Mouse (Mus musculus) layer of hippocampus, adult 11-12 months (tissue): ENCODE data around the gene Tm9sf4.

Source experiments
- DNase-seq: peaks from one replicate; pipeline ENCODE4 v3.0.0; 2022; ENCODE audit warnings: low spot score

The Tm9sf4 gene

DNA sequence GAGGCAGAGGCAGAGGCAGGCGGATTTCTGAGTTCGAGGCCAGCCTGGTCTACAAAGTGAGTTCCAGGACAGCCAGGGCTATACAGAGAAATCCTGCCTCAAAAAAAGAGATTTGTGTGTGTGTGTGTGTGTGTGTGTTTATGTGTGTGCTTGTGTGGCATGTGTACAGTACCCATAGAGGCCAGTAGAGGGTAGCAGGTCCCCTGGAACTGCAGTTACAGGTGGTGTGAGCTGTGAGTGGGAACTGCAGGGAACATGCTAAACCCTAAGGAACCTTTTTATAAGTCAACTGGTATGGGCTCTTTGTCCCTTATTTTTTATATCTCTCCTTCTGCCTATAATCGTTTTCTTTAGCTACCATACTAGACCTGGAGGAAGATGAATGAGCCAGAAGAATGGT lies 3.8 kb upstream of the Tm9sf4 start:
- no peak for DNase-seq

DNA sequence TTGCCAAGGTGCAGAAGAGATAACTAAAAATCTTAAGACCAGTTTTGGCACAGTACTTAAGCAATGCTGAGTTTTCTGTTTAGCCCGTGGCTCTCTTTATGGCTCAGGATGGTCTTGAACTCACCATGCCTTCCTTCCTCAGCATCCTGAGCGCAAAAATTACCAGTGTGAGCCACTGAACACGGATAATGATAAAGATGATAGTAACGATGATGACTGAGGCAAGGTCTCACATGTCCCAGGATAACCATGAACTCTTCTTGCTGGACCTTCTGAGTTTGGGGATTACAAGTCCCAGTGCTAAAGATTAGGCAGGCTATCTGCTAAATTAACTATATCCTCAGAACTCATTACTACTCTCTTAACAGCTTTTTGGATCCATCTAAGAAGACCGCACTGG lies 970 bp upstream of the Tm9sf4 start:
- no peak for DNase-seq

DNA sequence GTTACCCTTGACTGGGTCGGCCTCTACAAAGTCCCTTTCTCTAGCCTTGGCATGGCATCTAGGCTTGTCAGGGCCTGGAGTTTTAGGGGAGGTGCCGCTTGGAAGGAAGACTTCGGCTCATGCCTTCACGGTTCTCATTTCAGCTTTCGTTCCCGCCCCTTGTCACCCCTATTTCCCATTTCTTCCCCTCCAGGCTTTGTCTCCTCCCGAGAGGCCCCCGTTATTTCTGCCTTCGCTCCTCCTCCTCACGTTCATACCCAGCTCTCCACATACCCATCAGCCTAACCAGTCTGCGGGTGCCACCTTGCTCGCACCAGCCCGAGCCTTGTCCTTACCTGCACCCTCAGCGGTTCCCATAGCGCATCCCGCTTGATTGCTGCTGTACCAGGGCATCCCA lies 579 bp downstream of the Tm9sf4 start:
- DNase-seq: no peak

DNA sequence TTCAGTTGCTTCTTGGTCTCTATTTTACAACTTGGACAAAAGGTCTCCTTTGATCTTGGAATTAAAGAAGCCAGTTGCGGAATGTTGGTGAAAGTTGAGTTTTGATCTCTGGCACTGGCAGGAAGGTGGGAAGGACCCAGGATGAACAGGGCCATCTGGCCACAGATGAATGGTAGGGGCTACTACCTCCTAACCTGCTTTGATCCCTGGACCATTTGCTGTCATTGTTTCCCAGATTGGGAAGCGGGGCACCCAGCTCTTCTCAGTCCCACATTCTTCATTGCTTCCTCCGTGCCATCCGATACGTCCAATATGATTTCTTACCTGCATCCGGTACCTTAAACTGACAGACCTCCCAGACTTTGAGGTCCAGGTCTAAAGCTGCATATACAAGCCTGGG lies 6.0 kb downstream of the Tm9sf4 start:
- DNase-seq: no peak

DNA sequence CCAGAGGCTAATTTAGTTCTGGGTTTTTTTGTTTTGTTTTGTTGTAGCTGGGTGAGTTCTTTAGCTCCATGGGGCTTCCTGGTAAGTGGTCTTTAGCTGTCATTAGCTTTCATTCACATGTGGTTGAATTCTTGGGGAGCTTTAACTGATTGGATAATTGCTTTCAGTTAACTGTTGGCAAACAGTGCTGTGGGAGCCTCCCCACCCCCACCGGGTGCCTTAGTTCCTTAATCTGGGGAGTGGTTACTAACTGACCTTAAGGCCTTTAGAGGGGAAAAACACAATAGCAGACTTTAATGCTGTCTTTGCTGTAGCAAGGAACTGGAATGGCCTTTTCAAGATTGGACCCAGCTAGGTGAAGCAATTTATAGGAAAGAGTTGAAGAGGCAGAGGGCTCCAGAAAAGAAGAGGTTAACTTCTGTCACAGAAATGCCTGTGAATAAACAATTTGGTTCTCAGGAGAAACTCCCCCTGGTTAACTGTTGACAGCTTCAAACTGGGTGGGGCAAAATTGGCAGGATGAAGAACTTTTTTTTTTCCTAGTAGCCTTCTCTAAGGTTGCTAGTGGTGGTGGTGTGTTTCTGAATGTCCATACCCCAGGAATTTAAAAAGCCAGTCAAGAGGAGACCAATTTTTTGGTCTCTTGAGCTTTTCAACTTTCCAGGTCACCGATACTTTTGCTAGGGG lies 7.2 kb downstream of the Tm9sf4 start:
- DNase-seq: peak; percentile 12

DNA sequence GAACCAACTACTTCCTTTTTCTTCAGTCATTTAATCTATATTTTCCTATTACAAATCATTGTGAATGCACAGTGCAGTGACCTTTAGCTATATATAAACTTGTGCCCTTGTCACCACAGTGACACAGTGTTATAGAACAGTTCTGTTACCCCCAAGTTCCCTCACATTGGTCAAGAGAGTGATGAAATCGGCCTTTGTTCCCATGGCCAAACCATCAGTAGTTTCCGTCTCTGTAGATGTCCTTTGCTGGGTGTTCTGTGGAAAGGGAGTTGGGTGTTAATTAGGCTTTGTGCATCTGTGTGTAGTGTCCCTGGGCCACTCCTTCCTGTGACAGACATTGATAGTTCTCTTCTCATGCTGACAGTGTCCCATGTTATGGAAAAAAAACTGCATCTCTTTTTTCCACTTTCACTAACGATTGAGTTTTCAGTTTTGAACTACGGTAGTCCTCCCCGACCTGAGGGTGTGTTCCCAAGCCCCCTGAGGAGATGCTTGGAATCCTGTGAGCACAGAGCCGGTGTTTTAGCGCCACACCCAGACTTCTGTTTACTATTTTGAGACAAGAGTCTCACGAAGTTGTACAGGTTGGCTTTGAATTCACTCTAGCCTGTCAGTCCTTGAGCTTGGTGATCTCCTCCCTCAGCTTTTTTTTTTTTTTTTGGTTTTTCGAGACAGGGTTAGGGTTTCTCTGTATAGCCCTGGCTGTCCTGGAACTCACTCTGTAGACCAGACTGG lies 9.6 kb downstream of the Tm9sf4 start:
- no peak for DNase-seq

DNA sequence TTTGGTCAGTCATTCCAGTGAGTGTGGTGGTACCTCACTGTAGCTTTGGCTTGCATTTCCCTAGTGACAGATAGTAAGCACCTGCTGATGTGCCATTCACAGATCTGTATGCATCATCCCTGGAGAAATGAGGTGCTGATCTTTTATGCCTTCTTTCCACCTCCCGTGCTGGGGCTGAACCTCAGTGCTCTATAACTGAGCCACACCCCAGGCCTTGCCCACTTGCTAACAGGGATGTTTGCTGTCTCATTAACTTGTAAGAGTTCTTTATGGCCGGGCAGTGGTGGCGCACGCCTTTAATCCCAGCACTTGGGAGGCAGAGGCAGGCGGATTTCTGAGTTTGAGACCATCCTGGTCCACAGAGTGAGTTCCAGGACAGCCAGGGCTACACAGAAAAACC lies 10.9 kb downstream of the Tm9sf4 start:
- no peak for DNase-seq

DNA sequence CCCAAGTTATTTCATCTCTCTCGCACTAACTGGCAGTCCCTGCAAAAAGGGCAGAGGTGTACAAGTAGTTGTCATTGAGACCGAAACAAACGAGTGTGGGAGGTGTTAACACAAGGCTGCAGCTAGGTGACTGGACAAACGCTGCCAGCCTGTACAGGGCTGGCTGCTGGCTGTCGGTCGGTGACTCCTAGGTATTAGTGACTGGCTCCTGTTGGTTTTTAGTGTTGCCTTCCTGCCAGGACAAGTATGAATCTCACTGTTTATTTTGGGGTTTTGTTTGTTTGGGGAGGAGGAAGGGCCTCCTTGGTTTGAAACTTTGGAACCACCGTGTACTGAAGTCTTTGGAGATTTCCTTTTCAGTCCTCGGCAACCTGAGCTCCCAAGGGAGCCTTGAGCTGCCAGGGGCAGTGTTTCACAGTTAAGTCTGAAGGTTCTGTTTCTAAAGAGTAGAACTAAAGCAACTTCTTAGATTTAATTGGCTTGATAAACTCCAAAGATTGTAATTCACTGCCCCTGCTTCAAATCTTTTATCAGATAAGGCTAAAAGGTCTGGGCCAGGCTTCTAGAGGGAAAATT lies 15.0 kb downstream of the Tm9sf4 start:
- DNase-seq: no peak

DNA sequence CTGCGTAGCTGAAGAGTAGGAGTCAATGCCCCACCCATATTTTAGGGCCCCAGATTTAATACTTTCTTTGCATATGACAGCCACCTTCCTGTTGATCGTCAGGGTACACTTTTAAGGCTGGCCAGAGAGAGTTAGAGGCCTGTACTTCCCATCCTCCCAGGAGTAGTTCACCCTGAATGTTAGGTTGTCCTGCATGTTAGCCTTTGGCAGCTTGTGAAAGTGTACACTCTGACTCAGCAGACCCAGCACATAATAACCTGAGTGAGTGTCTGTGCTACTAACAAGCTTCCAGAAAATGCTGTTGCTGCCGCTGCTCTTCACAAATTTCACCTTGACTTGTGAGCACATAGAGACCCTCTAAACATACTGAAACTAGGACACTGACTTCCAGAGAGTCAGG lies 16.1 kb downstream of the Tm9sf4 start:
- DNase-seq: no peak

DNA sequence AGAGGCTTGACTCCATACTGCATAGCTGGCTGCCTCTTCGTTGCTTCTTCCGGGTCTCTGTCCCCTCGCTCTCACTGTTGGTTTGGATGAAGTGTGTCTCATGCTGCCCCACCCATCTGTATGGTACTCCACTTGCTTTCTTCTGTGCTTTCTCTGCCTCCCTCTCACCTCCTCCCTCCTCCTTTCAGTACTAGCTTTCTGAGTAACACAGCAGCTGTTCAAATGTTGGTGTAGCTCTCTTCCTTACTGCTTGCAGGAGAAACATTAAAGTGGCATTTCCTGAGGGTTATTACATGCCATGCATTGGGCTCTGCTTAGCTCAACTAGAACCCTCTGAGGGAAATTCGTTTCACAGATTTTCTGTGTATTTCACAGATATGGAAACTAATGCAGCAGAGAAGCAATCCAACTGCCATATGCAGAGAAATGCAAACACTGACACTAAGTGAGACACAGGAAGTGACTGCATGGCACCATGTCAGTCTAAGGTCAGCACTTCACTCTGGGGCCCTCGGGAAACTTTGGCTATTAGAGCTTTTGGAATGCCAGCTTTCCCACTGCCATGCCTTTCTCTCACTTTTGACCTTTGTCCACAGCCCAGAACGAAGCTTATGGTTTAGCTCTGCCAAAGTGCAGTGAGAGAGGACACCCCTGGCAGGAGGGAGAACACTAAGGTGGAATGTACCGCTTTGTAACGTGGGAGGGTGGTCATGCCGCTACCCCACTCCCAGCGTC lies 18.2 kb downstream of the Tm9sf4 start:
- DNase-seq: no peak

DNA sequence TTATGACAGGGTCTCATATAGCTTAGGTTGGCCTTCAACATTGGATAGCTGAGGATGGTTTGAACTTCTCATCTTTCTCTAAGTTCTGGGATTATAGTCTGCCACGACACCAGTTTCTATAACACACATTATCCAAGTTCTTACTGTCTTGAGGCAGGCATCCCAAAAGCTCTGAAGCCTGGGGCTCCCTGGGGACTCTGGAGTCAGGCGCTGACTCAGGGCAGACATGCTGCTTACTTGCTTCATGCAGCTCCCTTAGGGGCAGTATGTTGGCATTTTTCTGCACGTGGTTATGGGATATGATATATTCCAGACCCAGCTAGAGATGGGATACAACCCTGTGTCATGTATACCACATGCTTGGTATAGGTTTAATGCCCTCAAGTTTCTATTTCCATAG lies 18.9 kb downstream of the Tm9sf4 start:
- no peak for DNase-seq

DNA sequence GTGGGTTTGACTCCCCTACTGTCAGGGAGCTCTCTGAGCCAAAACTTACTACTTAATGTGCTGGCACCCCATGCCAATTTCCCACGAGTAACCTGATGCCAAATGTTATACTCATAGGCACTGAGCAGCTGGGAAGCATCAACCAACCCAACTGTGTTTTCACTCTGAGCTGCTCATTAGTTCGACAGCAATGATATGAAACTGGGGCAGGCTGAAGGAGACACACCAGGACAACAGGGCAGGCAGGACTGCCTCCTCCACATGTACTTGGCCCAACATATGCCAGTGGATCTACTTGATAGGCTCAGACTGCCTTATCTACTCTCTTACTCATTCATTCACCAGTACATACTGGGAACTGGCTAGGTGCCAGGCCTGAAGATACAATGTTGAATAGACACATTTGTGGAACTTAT lies 25.1 kb downstream of the Tm9sf4 start:
- DNase-seq: peak; percentile 77

DNA sequence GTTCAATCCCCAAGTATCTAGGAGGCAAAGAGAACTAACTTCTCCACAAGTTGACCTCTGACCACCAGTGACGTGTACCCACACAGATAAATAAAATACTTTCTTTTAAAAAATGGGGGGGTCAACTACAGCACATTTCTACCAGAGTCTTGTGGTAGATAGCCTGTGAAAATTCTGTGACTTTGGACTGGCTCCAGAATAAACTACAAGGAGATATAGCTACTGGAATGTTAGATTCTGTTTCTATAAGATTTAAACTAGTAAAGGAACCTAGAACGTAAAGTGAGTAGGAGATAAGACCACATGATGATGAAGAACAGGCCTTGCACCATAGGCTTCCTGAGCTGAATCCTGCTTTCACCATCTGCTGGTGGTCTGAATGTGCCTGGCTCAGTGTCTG lies 26.7 kb downstream of the Tm9sf4 start:
- DNase-seq: no peak

DNA sequence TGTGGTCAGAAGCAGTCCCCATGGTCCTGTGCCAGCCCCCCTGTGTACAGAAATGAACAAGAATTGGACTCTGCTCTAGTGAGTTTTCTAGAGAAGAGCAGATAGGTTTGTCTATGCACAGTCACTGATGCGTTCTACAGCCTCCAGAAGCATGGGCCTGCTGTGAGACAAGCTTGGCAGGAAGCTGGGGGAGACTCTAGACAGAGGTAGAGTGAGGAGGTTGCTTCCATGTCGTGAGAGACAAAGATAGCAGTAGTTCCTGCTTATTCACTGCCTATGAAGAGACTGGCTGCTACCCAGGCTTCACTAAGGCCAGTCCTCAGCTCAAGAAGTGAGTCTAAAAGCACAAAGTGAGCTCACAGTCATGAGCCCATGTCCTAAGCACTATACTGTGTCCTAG lies 30.1 kb downstream of the Tm9sf4 start:
- DNase-seq: no peak

DNA sequence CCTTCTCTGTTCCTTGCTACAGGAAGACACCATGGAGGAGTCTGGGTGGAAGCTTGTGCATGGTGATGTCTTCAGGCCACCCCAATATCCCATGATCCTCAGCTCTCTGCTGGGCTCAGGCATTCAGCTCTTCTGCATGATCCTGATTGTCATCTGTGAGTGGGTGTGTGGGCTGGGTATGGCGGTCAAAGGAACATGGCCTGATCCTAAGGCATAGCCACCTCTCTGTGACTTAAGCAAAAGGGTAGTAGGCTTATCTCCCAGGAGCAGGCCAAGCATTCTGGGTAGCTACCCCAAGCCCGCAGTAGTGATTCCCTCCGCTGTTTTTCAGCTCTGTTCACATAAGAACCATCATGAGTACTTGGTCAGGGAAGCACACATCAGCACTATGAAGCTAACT lies 33.2 kb downstream of the Tm9sf4 start:
- no peak for DNase-seq

DNA sequence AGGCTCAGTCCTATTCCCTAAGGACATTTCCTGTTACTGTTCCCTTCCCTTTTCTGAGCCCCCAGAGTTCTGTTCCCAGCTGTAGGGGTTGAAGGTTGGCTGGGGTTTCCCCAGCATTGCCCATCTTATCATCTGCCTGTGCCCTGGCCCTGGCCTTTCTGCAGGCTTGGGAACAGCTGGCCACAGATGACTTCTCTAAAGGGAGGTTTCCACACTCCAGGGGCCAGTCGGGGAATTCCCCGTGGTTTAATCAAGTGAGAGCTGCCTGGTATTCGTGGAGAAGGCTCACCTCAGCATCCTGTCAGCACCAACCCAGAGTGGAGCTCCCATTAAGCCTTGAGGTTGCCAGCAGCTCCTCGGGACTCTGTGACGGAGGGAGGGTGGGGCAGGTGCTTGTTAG lies 37.4 kb downstream of the Tm9sf4 start:
- no peak for DNase-seq

DNA sequence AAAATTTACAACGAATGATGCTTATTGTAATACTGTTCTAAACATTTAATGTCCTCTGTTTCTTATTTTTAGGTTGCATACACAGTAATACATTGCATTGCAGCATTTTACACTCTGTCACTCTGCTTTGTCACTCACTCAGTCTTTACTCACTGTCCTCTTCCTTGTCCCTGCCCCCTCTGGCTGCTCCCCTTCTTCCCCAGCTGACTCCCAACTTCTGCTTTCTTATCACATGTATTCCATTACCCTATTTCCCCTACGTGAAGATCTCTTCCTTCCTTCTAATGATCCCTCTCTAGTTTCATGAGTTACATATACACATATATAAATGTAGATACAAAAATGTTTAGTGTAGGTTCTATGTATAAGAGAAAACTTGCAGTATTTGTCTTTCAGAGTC lies 38.0 kb downstream of the Tm9sf4 start:
- DNase-seq: no peak

DNA sequence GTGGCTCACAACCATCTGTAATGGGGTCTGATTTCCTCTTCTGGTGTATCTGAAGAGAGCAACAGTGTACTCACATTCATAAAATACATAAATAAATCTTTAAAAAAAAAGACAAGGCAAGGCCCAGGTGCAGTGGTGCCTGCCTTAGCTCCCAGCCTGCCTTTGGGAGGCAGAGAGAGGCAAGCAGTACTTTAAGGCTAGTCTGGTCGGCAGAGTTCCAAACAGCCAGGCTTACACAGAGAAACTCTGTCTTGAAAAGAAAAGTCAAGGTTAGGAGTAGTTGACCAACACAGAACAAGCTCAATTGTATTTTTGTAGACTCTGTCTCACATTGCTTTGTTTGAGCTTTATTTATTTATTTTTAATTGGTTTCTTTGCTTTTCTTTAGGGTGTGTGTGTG lies 41.7 kb downstream of the Tm9sf4 start:
- DNase-seq: no peak

DNA sequence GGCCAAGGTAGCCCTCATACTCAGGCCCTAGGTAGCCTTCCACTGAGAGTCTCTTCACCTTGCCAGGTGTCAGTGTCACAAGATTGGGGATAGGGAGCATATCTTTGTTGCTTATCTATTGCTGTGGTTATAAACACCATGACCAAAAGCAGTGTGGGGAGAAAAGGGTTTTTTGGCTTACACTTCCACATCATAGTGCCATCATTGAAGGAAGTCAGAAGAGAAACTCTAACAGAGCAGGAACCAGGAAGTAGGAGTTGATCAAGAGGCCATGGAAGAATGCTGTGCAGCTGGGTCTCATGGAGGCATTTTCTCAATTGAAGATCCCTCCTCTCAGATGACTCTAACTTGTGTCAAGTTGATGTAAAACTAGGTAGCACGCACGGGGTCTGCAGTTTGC lies 47.0 kb downstream of the Tm9sf4 start:
- DNase-seq: no peak

DNA sequence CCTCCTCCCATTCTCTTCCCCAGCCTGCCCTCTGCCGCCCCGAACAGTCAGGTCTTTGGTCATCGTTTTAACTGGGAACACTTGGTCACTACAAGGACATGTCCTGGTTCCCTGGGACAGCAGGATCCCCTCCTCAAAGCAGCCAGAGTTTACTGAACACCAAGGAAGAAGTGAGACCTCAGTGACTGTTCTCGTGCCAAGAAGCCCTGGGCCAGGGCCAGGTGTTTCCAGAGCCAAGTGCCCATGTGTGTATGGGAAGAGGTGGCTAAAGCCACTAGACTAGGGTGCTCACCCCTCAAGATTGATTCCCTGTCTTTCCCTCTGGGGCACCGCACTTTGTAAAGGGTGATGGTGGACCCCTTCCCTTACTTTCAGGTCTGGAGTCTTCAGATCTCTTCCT lies 48.2 kb downstream of the Tm9sf4 start:
- DNase-seq: no peak

DNA sequence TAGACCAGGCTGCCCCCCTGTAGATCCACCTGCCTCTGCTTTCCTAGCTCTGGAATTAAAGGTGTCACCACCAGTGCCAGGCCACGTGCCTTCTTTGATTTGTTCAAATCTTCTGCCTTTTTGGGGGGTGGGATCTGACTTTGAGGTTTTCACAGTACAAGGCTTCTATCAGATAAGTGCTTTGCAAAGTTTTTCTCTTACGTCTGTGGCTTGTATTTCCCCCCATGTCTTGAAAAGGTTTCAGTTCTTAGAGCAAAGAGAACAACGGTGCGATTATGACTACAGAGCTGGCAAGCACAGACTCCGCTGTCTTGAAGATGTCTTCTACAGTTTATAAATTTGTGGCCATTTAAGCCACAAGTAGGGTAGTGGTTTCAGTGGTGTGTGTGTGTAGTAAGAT lies 50.3 kb downstream of the Tm9sf4 start:
- no peak for DNase-seq

DNA sequence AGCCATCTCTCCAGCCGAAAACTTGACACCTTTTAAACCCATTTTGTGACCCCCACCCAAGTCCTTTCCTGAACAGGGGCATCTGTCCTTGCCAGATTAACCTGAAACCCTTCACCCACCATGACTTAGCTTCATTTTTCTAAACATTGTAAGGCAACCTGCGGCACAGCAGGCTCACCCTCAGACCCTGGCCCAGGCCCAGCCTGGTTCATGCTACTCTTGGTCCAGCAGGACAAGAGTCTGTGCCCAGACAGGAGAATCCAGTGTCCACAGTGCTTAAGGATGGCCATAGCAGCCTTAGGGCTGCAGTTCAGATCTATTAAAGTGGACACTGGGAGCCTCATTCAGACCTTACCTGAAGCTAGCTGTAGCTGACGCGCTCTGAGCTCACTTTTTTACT lies 52.2 kb downstream of the Tm9sf4 start:
- DNase-seq: no peak

DNA sequence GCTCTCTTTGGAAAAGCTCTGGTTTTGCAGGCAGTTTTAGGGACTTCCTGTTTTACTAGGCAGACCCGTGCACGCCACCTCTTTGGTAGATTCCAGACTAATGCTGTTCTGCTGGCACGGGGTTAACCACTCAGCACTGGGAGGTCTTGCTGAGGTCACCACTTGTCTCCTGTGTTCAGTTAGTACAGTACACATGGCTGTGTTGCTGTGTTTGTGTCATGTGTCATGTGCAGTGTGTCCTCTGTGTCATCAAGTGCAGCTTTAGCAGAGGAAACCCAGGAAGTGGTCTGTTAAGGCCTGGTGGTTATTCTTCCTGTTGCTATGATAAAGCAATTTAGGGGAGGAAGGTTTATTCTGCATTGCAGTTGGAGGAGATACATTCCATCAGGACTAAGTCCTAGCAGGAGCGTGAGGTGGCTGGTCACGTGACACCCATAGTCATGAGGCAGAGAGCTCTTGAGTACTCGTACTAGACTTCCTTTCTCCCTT lies 53.7 kb downstream of the Tm9sf4 start:
- no peak for DNase-seq
